Mouse (Mus musculus) liver, embryonic 16.5 days (tissue): ENCODE results near the gene Xlr5b. TPM values are rescaled to one million over a fixed set of nuclear protein-coding genes. Genes with fewer than 3 reads are reported as not detected.
"Not testable (repeated sequence)": the region's sequence is repeated elsewhere in the genome, so short reads cannot be mapped to it uniquely, and the experiment has no call there.

Experiments
- ATAC-seq: fragments of 200-750 bp; cut with Nextera tagmentation; 2 replicates; pipeline ENCODE4 v1.8.0; 2017; ENCODE audit warnings: low read depth, mild to moderate bottlenecking, moderate number of reproducible peaks, moderate library complexity
- H3K27ac ChIP-seq: fragments of 300-500 bp; sonication (generic); 2 replicates; pipeline ENCODE4 v1.5.1; 2014; ENCODE audit warnings: mild to moderate bottlenecking, low read length
- H3K27me3 ChIP-seq: fragments of 300-500 bp; sonication (generic); 2 replicates; pipeline ENCODE4 v1.6.1; 2014; ENCODE audit warnings: low read depth, low read length, mixed read lengths; ENCODE audit not compliant: control insufficient read depth, insufficient read depth
- H3K36me3 ChIP-seq: fragments of 300-500 bp; sonication (generic); 2 replicates; pipeline ENCODE4 v1.6.1; 2014; ENCODE audit warnings: mild to moderate bottlenecking; ENCODE audit not compliant: control insufficient read depth, insufficient read depth
- H3K4me1 ChIP-seq: fragments of 300-500 bp; sonication (generic); 2 replicates; pipeline ENCODE4 v1.6.1; 2014; ENCODE audit warnings: low read depth, low read length, mixed read lengths; ENCODE audit not compliant: control insufficient read depth
- H3K4me2 ChIP-seq: fragments of 300-500 bp; sonication (generic); 2 replicates; pipeline ENCODE4 v1.6.1; 2014; ENCODE audit warnings: low read depth, low read length, mixed read lengths
- H3K4me3 ChIP-seq: fragments of 300-500 bp; sonication (generic); 2 replicates; pipeline ENCODE4 v1.5.1; 2014; ENCODE audit warnings: low read depth, mild to moderate bottlenecking, low read length
- H3K9ac ChIP-seq: fragments of 300-500 bp; sonication (generic); 2 replicates; pipeline ENCODE4 v1.6.1; 2014; ENCODE audit warnings: low read depth, low read length
- H3K9me3 ChIP-seq: fragments of 300-500 bp; sonication (generic); replicated peaks from 2 replicates; pipeline ENCODE4 v1.6.1; 2016; ENCODE audit warnings: low read length; ENCODE audit not compliant: control insufficient read depth
- WGBS: fragments of 180-500 bp; shearing (Covaris S2); extraction: QIAGEN DNeasy Blood & Tissue Kit; methylation state at CpG from one replicate; pipeline ENCODE4 v1.1.7; 2014; ENCODE audit not compliant: insufficient replicate concordance; 5-methylcytosine and 5-hydroxymethylcytosine counted together
- polyA plus RNA-seq: library from polyadenylated mRNA; unstranded; fragments of >200 nt; fragmentation: Nextera tagmentation; extraction: Ambion mirVana; gene quantifications from 2 replicates; pipeline ENCODE4 v1.2.1, GENCODE M21; 2015

Gene Xlr5b
- polyA plus RNA-seq, result not detected in 2 replicates

DNA sequence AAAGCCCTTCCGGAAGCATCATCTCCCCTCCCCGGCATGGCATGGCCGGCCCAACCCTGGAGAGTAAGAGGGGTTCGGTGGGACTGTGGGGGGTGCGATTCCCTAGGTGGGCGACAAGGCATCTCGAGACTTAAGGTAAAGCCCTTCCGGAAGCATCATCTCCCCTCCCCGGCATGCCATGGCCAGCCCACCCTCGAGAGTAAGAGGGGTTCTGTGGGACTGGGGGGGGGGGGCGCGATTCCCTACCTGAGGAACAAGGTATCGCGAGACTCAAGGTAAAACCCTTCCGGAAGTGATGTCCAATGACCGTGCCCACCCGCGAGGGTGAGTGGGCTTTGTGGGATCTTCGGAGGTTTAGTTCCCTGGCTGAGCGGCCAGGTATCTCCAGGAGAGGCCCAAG, at the start of gene Xlr5b:
Xlr5b (plus strand) TSS at position 301 of the 400 bp plus-strand sequence.
- H3K27me3 ChIP-seq, H3K4me3 ChIP-seq, H3K9ac ChIP-seq, ATAC-seq, H3K4me1 ChIP-seq, H3K9me3 ChIP-seq, H3K36me3 ChIP-seq, H3K4me2 ChIP-seq, H3K27ac ChIP-seq: not testable (repeated sequence)
- no CpG with 5 or more reads among the region's 20 CpGs for WGBS

DNA sequence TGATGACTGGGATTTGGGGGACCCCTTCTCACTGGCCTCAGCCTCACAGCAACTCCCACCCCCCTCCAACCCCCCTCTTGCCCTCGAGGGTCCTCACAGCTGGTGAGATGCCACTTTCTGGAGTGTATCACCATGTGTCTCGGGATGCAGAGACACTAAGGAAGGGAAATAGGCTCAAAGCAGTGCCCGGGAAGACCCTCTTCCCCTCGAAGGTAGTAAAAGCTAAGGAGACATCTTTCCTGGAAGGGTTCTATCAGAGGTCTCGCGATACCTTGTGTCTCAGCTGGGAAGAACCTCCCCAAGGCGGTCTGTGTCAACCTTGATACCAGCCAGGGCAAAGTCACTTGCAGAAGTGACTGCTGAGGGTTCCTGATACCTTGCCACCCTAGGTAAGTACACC, 31.8 kb upstream of the Xlr5b start, which contains the start of gene Gm14685:
Gm14685 (plus strand) TSS at position 301 of the 400 bp plus-strand sequence.
- H3K9me3 ChIP-seq, H3K9ac ChIP-seq, H3K4me2 ChIP-seq, H3K27ac ChIP-seq, H3K4me3 ChIP-seq, H3K27me3 ChIP-seq, H3K36me3 ChIP-seq, H3K4me1 ChIP-seq, ATAC-seq: not testable (repeated sequence)
- no CpG with 5 or more reads among the region's 7 CpGs for WGBS

DNA sequence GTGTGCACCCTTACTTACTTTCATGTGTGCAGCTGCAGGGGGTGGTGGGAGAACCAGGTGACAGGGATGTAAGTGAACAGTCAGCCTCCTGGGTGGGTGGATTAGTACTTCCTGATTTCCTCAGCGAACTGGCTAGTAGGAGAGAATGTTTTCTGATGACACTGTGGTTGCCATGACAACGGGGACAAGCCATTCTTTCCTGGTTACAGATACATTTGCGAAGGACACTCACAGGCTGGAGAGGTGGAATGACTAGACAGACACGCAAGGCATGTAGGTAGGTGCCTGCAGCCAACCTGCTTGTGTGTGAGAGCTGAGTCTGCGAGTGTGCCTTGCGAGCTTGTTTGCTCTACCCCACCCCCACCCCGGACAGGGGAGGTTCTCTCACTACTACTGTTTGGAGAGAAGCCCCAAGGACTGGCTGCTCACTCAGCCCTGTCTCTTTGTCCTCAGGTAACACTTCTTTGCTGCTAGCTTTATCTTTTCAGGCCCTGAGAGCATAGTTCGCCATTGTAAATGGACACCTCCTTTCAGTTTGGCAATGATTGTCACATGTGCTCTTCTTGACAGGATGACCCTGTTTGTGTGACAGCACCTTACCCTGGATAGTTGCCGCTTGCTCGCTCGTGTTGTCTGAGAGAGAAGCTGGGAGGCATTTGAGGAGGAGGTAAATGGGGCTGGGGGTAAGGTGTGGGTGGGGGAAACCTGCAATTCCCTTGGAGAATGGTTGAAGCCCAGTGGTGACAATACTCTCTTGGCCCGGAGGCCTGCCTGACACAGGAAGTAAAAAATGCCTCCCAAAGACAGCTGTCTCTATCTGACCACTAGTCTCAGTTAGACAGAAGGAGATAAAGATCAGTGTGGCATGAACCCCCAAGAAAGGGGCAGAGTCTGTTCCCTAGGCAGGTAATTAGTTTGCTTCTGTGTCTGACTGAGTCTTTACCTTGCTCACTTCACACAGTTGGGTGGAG, 25.5 kb upstream of the Xlr5b start:
- H3K4me2 ChIP-seq, H3K27me3 ChIP-seq, H3K4me3 ChIP-seq, H3K9me3 ChIP-seq, H3K9ac ChIP-seq, H3K4me1 ChIP-seq, H3K27ac ChIP-seq, H3K36me3 ChIP-seq: not testable (repeated sequence)
- ATAC-seq, result peak; percentile 59; the same call in 1 of the 2 replicates
- WGBS, result no CpG with 5 or more reads among the region's 12 CpGs

DNA sequence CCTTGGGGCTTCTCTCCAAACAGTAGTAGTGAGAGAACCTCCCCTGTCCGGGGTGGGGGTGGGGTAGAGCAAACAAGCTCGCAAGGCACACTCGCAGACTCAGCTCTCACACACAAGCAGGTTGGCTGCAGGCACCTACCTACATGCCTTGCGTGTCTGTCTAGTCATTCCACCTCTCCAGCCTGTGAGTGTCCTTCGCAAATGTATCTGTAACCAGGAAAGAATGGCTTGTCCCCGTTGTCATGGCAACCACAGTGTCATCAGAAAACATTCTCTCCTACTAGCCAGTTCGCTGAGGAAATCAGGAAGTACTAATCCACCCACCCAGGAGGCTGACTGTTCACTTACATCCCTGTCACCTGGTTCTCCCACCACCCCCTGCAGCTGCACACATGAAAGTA, 5.4 kb upstream of the Xlr5b start:
- no CpG with 5 or more reads among the region's 7 CpGs for WGBS
- H3K9ac ChIP-seq, H3K4me1 ChIP-seq: not testable (repeated sequence)

DNA sequence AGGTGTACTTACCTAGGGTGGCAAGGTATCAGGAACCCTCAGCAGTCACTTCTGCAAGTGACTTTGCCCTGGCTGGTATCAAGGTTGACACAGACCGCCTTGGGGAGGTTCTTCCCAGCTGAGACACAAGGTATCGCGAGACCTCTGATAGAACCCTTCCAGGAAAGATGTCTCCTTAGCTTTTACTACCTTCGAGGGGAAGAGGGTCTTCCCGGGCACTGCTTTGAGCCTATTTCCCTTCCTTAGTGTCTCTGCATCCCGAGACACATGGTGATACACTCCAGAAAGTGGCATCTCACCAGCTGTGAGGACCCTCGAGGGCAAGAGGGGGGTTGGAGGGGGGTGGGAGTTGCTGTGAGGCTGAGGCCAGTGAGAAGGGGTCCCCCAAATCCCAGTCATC, 754 bp downstream of the Xlr5b start, which contains the start of gene DXBay18:
DXBay18 (minus strand) TSS at position 101 of the 400 bp plus-strand sequence.
- not testable (repeated sequence) for H3K4me3 ChIP-seq, ATAC-seq
- no CpG with 5 or more reads among the region's 7 CpGs for WGBS

More for the DNA sequence above, 5.4 kb upstream of the Xlr5b start:
- not testable (repeated sequence) for H3K4me3 ChIP-seq, H3K4me2 ChIP-seq, H3K9me3 ChIP-seq, H3K27me3 ChIP-seq, H3K27ac ChIP-seq, H3K36me3 ChIP-seq
- peak; percentile 63 for ATAC-seq

DNA sequence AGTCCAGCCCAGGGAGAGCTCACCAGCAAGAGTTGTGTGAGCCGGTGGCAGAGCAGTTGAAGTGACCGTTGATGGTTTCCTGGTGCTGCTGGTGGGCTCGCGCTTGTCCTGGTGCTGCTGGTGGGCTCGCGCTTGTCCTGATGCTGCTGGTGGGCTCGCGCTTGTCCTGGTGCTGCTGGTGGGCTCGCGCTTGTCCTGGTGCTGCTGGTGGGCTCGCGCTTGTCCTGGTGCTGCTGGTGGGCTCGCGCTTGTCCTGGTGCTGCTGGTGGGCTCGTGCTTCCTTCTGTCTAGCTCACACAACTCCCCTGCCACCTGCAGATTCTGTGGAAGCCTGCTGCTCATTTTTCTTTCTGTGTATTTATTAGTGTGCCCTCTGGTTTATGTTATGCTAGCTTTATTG, 28.3 kb downstream of the Xlr5b start, which contains the start of gene Spin2d:
Spin2d (minus strand) TSS at position 101 of the 400 bp plus-strand sequence.
- ATAC-seq, H3K9ac ChIP-seq, H3K9me3 ChIP-seq, H3K4me1 ChIP-seq, H3K36me3 ChIP-seq, H3K4me3 ChIP-seq, H3K27me3 ChIP-seq, H3K27ac ChIP-seq, H3K4me2 ChIP-seq: not testable (repeated sequence)
- WGBS, result 77% methylated on average over 6 of the region's 15 CpGs

More for the DNA sequence above, 754 bp downstream of the Xlr5b start, which contains the start of gene DXBay18:
- H3K27ac ChIP-seq, H3K4me1 ChIP-seq, H3K36me3 ChIP-seq, H3K9me3 ChIP-seq, H3K9ac ChIP-seq, H3K27me3 ChIP-seq, H3K4me2 ChIP-seq: not testable (repeated sequence)

DNA sequence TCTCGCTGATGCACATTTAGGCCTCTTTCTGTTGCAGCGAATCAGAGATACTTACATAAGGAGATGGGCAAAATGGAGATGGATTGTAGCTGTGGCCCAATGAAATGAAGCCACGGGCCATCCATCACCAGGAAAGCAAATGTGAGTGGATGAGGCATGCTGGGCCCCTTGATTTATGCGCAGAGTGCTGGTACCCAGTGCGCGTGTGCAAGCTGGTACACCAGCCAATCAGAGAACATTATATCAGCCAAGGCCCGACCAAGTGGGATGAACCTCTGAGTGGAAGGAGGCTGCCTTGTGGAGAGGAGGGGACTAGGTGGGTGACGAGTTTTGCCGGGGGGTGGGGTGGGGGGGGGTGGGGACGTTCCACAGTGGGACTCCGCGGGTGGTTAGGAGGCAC, 43.3 kb downstream of the Xlr5b start, which contains the start of gene Xlr3b:
Xlr3b (plus strand) TSS at position 274 of the 400 bp plus-strand sequence.
- H3K4me1 ChIP-seq, H3K36me3 ChIP-seq, H3K4me2 ChIP-seq, ATAC-seq, H3K27me3 ChIP-seq, H3K9ac ChIP-seq, H3K4me3 ChIP-seq, H3K9me3 ChIP-seq, H3K27ac ChIP-seq: not testable (repeated sequence)
- WGBS, result 67% methylated on average over 11 of the region's 12 CpGs
